Mouse (Mus musculus): ENCODE measurements around the gene Pgpep1. TPM values are rescaled to one million over a fixed set of nuclear protein-coding genes. Genes with fewer than 3 reads are reported as not detected.

Pgpep1 gene
- polyA plus RNA-seq, 1 experiment from 2014 or later = 59.8 TPM

Other genes starting within 250 kb of the Pgpep1 start
- gene Crtc1, start 220.8 kb downstream of the Pgpep1 start, polyA plus RNA-seq (2014; fragmentation: Nextera tagmentation; extraction: Ambion mirVana) = 19.3 and 22.1 TPM in 2 replicates
- gene Klhl26, start 183.4 kb downstream of the Pgpep1 start, polyA plus RNA-seq (2014; fragmentation: Nextera tagmentation; extraction: Ambion mirVana) = 18.7 and 21.5 TPM in 2 replicates
- gene Tmem59l, start 173.0 kb downstream of the Pgpep1 start, polyA plus RNA-seq (2014; fragmentation: Nextera tagmentation; extraction: Ambion mirVana) = 10.2 and 14.5 TPM in 2 replicates
- 67.3 and 68.1 TPM in 2 replicates for gene Crlf1, start 167.2 kb downstream of the Pgpep1 start, polyA plus RNA-seq (2014; fragmentation: Nextera tagmentation; extraction: Ambion mirVana)
- 144 and 148 TPM in 2 replicates for gene Rex1bd, start 153.6 kb downstream of the Pgpep1 start, polyA plus RNA-seq (2014; fragmentation: Nextera tagmentation; extraction: Ambion mirVana)
- 991 and 1,091 TPM in 2 replicates for gene Uba52, start 149.6 kb downstream of the Pgpep1 start, polyA plus RNA-seq (2014; fragmentation: Nextera tagmentation; extraction: Ambion mirVana)
- 202 and 234 TPM in 2 replicates for gene Fkbp8, start 132.7 kb downstream of the Pgpep1 start, polyA plus RNA-seq (2014; fragmentation: Nextera tagmentation; extraction: Ambion mirVana)
- 51.0 and 59.8 TPM in 2 replicates for gene Kxd1, start 132.4 kb downstream of the Pgpep1 start, polyA plus RNA-seq (2014; fragmentation: Nextera tagmentation; extraction: Ambion mirVana)
- 17.3 and 21.7 TPM in 2 replicates for gene Ell, start 120.9 kb downstream of the Pgpep1 start, polyA plus RNA-seq (2014; fragmentation: Nextera tagmentation; extraction: Ambion mirVana)
- gene Isyna1, start 66.0 kb downstream of the Pgpep1 start, polyA plus RNA-seq (2014; fragmentation: Nextera tagmentation; extraction: Ambion mirVana) = 94.5 and 107 TPM in 2 replicates
- gene Ssbp4, start 51.5 kb downstream of the Pgpep1 start, polyA plus RNA-seq (2014; fragmentation: Nextera tagmentation; extraction: Ambion mirVana) = 120 and 132 TPM in 2 replicates
- gene Lrrc25, start 44.2 kb downstream of the Pgpep1 start, polyA plus RNA-seq (2014; fragmentation: Nextera tagmentation; extraction: Ambion mirVana) = 1.8 and 2.3 TPM in 2 replicates
- gene Gdf15, start 27.9 kb downstream of the Pgpep1 start, polyA plus RNA-seq (2014; fragmentation: Nextera tagmentation; extraction: Ambion mirVana) = 0.28 and 0.29 TPM in 2 replicates
- 199 and 223 TPM in 2 replicates for gene Lsm4, start 12.9 kb upstream of the Pgpep1 start, polyA plus RNA-seq (2014; fragmentation: Nextera tagmentation; extraction: Ambion mirVana)
- 103 and 121 TPM in 2 replicates for gene Jund, start 38.6 kb upstream of the Pgpep1 start, polyA plus RNA-seq (2014; fragmentation: Nextera tagmentation; extraction: Ambion mirVana)
- gene Iqcn, start 43.1 kb upstream of the Pgpep1 start, polyA plus RNA-seq (2014; fragmentation: Nextera tagmentation; extraction: Ambion mirVana) = not detected in 2 replicates
- gene Gm3336, start 58.2 kb upstream of the Pgpep1 start, polyA plus RNA-seq (2014; fragmentation: Nextera tagmentation; extraction: Ambion mirVana) = not detected in 2 replicates
- 0.16 and 0.22 TPM in 2 replicates for gene Pde4c, start 63.3 kb upstream of the Pgpep1 start, polyA plus RNA-seq (2014; fragmentation: Nextera tagmentation; extraction: Ambion mirVana)
- gene Rab3a, start 94.3 kb upstream of the Pgpep1 start, polyA plus RNA-seq (2014; fragmentation: Nextera tagmentation; extraction: Ambion mirVana) = 36.3 and 39.0 TPM in 2 replicates
- gene Mpv17l2, start 100.6 kb upstream of the Pgpep1 start, polyA plus RNA-seq (2014; fragmentation: Nextera tagmentation; extraction: Ambion mirVana) = 34.2 and 36.5 TPM in 2 replicates
- gene Pik3r2, start 116.3 kb upstream of the Pgpep1 start, polyA plus RNA-seq (2014; fragmentation: Nextera tagmentation; extraction: Ambion mirVana) = 61.5 and 70.3 TPM in 2 replicates
- 13.5 and 14.9 TPM in 2 replicates for gene Mast3, start 144.7 kb upstream of the Pgpep1 start, polyA plus RNA-seq (2014; fragmentation: Nextera tagmentation; extraction: Ambion mirVana)
- gene Il12rb1, start 148.1 kb upstream of the Pgpep1 start, polyA plus RNA-seq (2014; fragmentation: Nextera tagmentation; extraction: Ambion mirVana) = 0.07 and 0.19 TPM in 2 replicates
- gene Arrdc2, start 179.3 kb upstream of the Pgpep1 start, polyA plus RNA-seq (2014; fragmentation: Nextera tagmentation; extraction: Ambion mirVana) = 5.4 and 5.8 TPM in 2 replicates
- 2.9 and 3.4 TPM in 2 replicates for gene Kcnn1, start 202.9 kb upstream of the Pgpep1 start, polyA plus RNA-seq (2014; fragmentation: Nextera tagmentation; extraction: Ambion mirVana)
- 87.1 and 91.3 TPM in 2 replicates for gene Ccdc124, start 213.5 kb upstream of the Pgpep1 start, polyA plus RNA-seq (2014; fragmentation: Nextera tagmentation; extraction: Ambion mirVana)
- 0.42 and 0.58 TPM in 2 replicates for gene Slc5a5, start 232.4 kb upstream of the Pgpep1 start, polyA plus RNA-seq (2014; fragmentation: Nextera tagmentation; extraction: Ambion mirVana)
- 5,430 and 5,481 TPM in 2 replicates for gene Rpl18a, start 237.0 kb upstream of the Pgpep1 start, polyA plus RNA-seq (2014; fragmentation: Nextera tagmentation; extraction: Ambion mirVana)
- 41.3 and 49.7 TPM in 2 replicates for gene Map1s, start 245.5 kb upstream of the Pgpep1 start, polyA plus RNA-seq (2014; fragmentation: Nextera tagmentation; extraction: Ambion mirVana)